Mouse (Mus musculus) small intestine, adult 2 months (tissue): ENCODE data around the gene Xpo5.

Source experiments
- CTCF ChIP-seq: fragments of 200-500 bp; IDR thresholded peaks from 2 replicates; pipeline ENCODE4 v1.5.1; 2012; ENCODE audit warnings: low read depth, mild to moderate bottlenecking, control low read depth, inconsistent platforms, low read length, moderate library complexity, mixed read lengths; ENCODE audit not compliant: insufficient replicate concordance, insufficient read length; ENCODE audit errors: extremely low read depth
- POLR2A ChIP-seq: fragments of 200-500 bp; IDR thresholded peaks from 2 replicates; pipeline ENCODE4 v1.6.1; 2012; ENCODE audit warnings: low read depth, mild to moderate bottlenecking, control low read depth, inconsistent platforms, low read length, moderate library complexity

GRCm38 (mm10) chr17:46161710-46162109, 40.9 kb upstream of the Xpo5 start:
- TF ChIP-seq POLR2A (no peak), CTCF (no peak)
